Mouse (Mus musculus): ENCODE measurements around the gene Sucnr1.

Sucnr1 gene

GRCm38 (mm10) chr3:60123859-60124794 lies 42.5 kb downstream of the Sucnr1 start:
- Histone ChIP-seq H3K27me3 (ENCODE audit: insufficient read depth, low read length) (no peaks in the 10 kb centered on the region; the same call in 1 of the 2 replicates), H3K36me3 (ENCODE audit: insufficient read depth, low read length) (no peaks in the 10 kb centered on the region), H3K4me3 (replicated peaks; ENCODE audit: low read length) (no peak overlapping the region), H3K9me3 (ENCODE audit: low read length) (no peaks in the 10 kb centered on the region), H3K4me1 (replicated peaks; ENCODE audit: low read depth, low read length) (no peaks in the 10 kb centered on the region)
- TF ChIP-seq CTCF (conservative IDR thresholded peaks at IDR 0.05; ENCODE audit: low read length) (no peak), POU5F1 (IDR thresholded peaks at IDR 0.05; ENCODE audit: borderline replicate concordance, low read length) (no peak), NANOG (IDR thresholded peaks at IDR 0.05; ENCODE audit: borderline replicate concordance, low read length) (no peak)

- no peaks in the 10 kb centered on the region for H3K36me3 ChIP-seq (ENCODE audit: insufficient read depth, low read length)
- no peaks in the 10 kb centered on the region for H3K4me1 ChIP-seq (replicated peaks; ENCODE audit: low read depth, low read length)
- TF ChIP-seq CTCF (conservative IDR thresholded peaks at IDR 0.05; ENCODE audit: low read length) (no peak), POU5F1 (IDR thresholded peaks at IDR 0.05; ENCODE audit: borderline replicate concordance, low read length) (no peak), NANOG (IDR thresholded peaks at IDR 0.05; ENCODE audit: borderline replicate concordance, low read length) (no peak)
- H3K4me3 ChIP-seq (replicated peaks; ENCODE audit: low read length): no peak overlapping the region
- H3K9me3 ChIP-seq (ENCODE audit: low read length): no peaks in the 10 kb centered on the region
- H3K27me3 ChIP-seq (ENCODE audit: insufficient read depth, low read length): peaks cover 4% of the 10 kb centered on the region; the same call in 1 of the 2 replicates
These were observed 44.9 kb downstream of the Sucnr1 start for GRCm38 (mm10) chr3:60126564-60126963.

GRCm38 (mm10) chr3:60128282-60128681 lies 46.6 kb downstream of the Sucnr1 start:
- H3K4me1 ChIP-seq (replicated peaks; ENCODE audit: low read depth, low read length): no peaks in the 10 kb centered on the region
- H3K9me3 ChIP-seq (ENCODE audit: low read length): no peaks in the 10 kb centered on the region
- TF ChIP-seq CTCF (conservative IDR thresholded peaks at IDR 0.05; ENCODE audit: low read length) (no peak), POU5F1 (IDR thresholded peaks at IDR 0.05; ENCODE audit: borderline replicate concordance, low read length) (no peak), NANOG (IDR thresholded peaks at IDR 0.05; ENCODE audit: borderline replicate concordance, low read length) (no peak)
- H3K27me3 ChIP-seq (ENCODE audit: insufficient read depth, low read length): peaks cover 4% of the 10 kb centered on the region; the same call in 1 of the 2 replicates
- no peak overlapping the region for H3K4me3 ChIP-seq (replicated peaks; ENCODE audit: low read length)
- no peaks in the 10 kb centered on the region for H3K36me3 ChIP-seq (ENCODE audit: insufficient read depth, low read length)

- TF ChIP-seq NANOG (IDR thresholded peaks at IDR 0.05; ENCODE audit: borderline replicate concordance, low read length) (no peak), POU5F1 (IDR thresholded peaks at IDR 0.05; ENCODE audit: borderline replicate concordance, low read length) (no peak), CTCF (conservative IDR thresholded peaks at IDR 0.05; ENCODE audit: low read length) (no peak)
- Histone ChIP-seq H3K9me3 (ENCODE audit: low read length) (no peaks in the 10 kb centered on the region), H3K4me3 (replicated peaks; ENCODE audit: low read length) (no peak overlapping the region), H3K27me3 (ENCODE audit: insufficient read depth, low read length) (no peaks in the 10 kb centered on the region), H3K4me1 (replicated peaks; ENCODE audit: low read depth, low read length) (no peaks in the 10 kb centered on the region), H3K36me3 (ENCODE audit: insufficient read depth, low read length) (no peaks in the 10 kb centered on the region)
These were observed 54.1 kb downstream of the Sucnr1 start for GRCm38 (mm10) chr3:60135801-60136200.

Measured in E14TG2a.4 (cell line).